Mouse (Mus musculus) hindbrain, embryonic 11.5 days (tissue): ENCODE measurements around the gene Zfp185. TPM values are rescaled to one million over a fixed set of nuclear protein-coding genes. Genes with fewer than 3 reads are reported as not detected.

Source experiments
- microRNA counts: library from miRNA; unstranded; fragments of <30 nt; microRNA quantifications from one replicate; lab custom pipeline; 2015
- polyA plus RNA-seq: library from polyadenylated mRNA; unstranded; fragments of >200 nt; fragmentation: Nextera tagmentation; extraction: Ambion mirVana; gene quantifications from 2 replicates; pipeline ENCODE4 v1.2.1, GENCODE M21; 2014

The Zfp185 gene
- polyA plus RNA-seq, 1 experiment from 2014 or later = 6.1 TPM

MicroRNAs encoded within 50 kb of the gene (microRNA counts, 519-probe panel; counts per million panel counts)
- not detected for microRNA mmu-miR-2137 (lab: Ali Mortazavi, UCI)

Other genes with a start within 250 kb of the Zfp185 start
- gene Gabrq, start 162.2 kb upstream of the Zfp185 start, polyA plus RNA-seq = 1.0 and 1.1 TPM in 2 replicates
- 123 and 127 TPM in 2 replicates for gene Cetn2, start 68.9 kb upstream of the Zfp185 start, polyA plus RNA-seq
- gene Nsdhl, start 68.8 kb upstream of the Zfp185 start, polyA plus RNA-seq = 51.6 and 55.0 TPM in 2 replicates
- gene Pnma5, start 49.8 kb downstream of the Zfp185 start, polyA plus RNA-seq = not detected in 2 replicates
- gene Pnma3, start 77.4 kb downstream of the Zfp185 start, polyA plus RNA-seq = 0.27 and 0.90 TPM in 2 replicates
- 0.43 TPM in 1 of 2 replicates, not detected in the other for gene Xlr4a, start 95.1 kb downstream of the Zfp185 start, polyA plus RNA-seq
- 4.5 and 6.0 TPM in 2 replicates for gene Xlr3a, start 109.8 kb downstream of the Zfp185 start, polyA plus RNA-seq
- not detected in 2 replicates for gene Gm14685, start 129.7 kb downstream of the Zfp185 start, polyA plus RNA-seq
- not detected in 2 replicates for gene Xlr5b, start 161.5 kb downstream of the Zfp185 start, polyA plus RNA-seq
- 0.11 TPM in 1 of 2 replicates, not detected in the other for gene DXBay18, start 162.1 kb downstream of the Zfp185 start, polyA plus RNA-seq
- gene Spin2d, start 189.7 kb downstream of the Zfp185 start, polyA plus RNA-seq = not detected in 2 replicates
- gene Xlr3b, start 204.9 kb downstream of the Zfp185 start, polyA plus RNA-seq = 19.0 and 20.5 TPM in 2 replicates
- gene Xlr4b, start 227.0 kb downstream of the Zfp185 start, polyA plus RNA-seq = 0.35 and 0.49 TPM in 2 replicates
- gene F8a, start 241.0 kb downstream of the Zfp185 start, polyA plus RNA-seq = 16.4 and 17.6 TPM in 2 replicates